Mouse (Mus musculus) liver, adult 2 months (tissue): ENCODE measurements at regions not wholly inside any gene's neighbourhood (a gene's known extent, or its start where the extent isn't known, plus 50 kb on each side); places are given as distances from the start of the nearest gene placed in this dataset.
"Not testable (repeated sequence)": the region's sequence is repeated elsewhere in the genome, so short reads cannot be mapped to it uniquely, and the experiment has no call there.

Experiments
- DNase-seq: peaks from one replicate; pipeline ENCODE4 v3.0.0-alpha.2; 2011; ENCODE audit warnings: low read depth, low spot score; ENCODE audit errors: extremely low read depth
- H3K27ac ChIP-seq: fragments of 200-500 bp; replicated peaks from 2 replicates; pipeline ENCODE4 v1.5.1; 2012; ENCODE audit warnings: low read depth, mild to moderate bottlenecking, control low read depth, inconsistent platforms, low read length; ENCODE audit not compliant: insufficient read depth
- H3K27me3 ChIP-seq: fragments of 200-500 bp; 2 replicates; pipeline ENCODE4 v1.6.1; 2012; ENCODE audit warnings: mild to moderate bottlenecking, moderate library complexity, low read length, inconsistent platforms; ENCODE audit not compliant: control insufficient read depth, insufficient read depth
- H3K36me3 ChIP-seq: fragments of 200-500 bp; 2 replicates; pipeline ENCODE4 v1.6.1; 2012; ENCODE audit warnings: low read length, inconsistent platforms; ENCODE audit not compliant: control insufficient read depth, insufficient read depth
- H3K4me1 ChIP-seq: fragments of 200-500 bp; 2 replicates; pipeline ENCODE4 v1.6.1; 2011; ENCODE audit warnings: low read length; ENCODE audit not compliant: control insufficient read depth, insufficient read depth
- H3K4me3 ChIP-seq: fragments of 200-500 bp; 2 replicates; pipeline ENCODE4 v1.5.1; 2011; ENCODE audit warnings: low read depth, mild to moderate bottlenecking, control low read depth, low read length, moderate library complexity; ENCODE audit not compliant: insufficient read depth
- H3K79me2 ChIP-seq: fragments of 200-500 bp; 2 replicates; pipeline ENCODE4 v1.6.1; 2012; ENCODE audit warnings: inconsistent platforms, mild to moderate bottlenecking, low read length, moderate library complexity; ENCODE audit not compliant: control insufficient read depth, insufficient read depth
- H3K9ac ChIP-seq: fragments of 200-500 bp; 2 replicates; pipeline ENCODE4 v1.6.1; 2012; ENCODE audit warnings: low read depth, mild to moderate bottlenecking, control low read depth, inconsistent platforms, low read length
- CTCF ChIP-seq: fragments of 200-500 bp; IDR thresholded peaks from 2 replicates; pipeline ENCODE4 v1.5.1; 2011; ENCODE audit warnings: low read depth, low read length, control low read depth
- POLR2A ChIP-seq: fragments of 200-500 bp; IDR thresholded peaks from 2 replicates; pipeline ENCODE4 v1.6.1; 2011; ENCODE audit warnings: low read length, control low read depth; ENCODE audit not compliant: insufficient read depth; ENCODE audit errors: extremely low read depth
- WGBS: fragments of 180-500 bp; shearing (Covaris S2); methylation state at CpG from one replicate; pipeline ENCODE4 v1.1.7; 2018; 5-methylcytosine and 5-hydroxymethylcytosine counted together

DNA sequence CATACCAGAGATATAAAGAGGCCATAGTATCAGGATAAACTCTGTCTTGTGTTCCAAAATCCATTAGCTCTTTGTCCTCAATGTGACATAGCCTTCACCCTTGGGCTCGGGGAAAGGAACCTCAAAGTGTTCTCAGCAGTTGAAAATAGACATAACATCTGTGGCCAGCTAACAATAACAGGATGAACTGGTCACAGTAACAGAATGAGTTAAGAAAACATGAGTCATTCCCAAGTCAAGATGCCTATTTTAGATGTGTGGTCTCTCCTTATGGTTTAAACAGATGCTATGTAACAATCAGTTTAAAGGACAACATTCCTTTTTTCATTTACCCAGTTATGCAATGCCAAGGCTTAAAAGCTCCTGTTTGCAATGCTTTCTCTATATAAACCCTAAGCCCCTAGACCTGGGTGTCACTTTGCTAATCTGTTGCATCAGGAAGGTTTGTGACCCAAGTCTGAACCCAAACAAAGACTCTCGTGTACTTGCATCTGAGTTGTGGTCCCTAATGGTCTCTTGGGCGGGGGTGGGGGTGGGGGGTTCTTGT is 920.5 kb upstream of the Dsel start:
- no peak overlapping the region for H3K9ac ChIP-seq
- no peaks in the 10 kb centered on the region for H3K27me3 ChIP-seq
- H3K36me3 ChIP-seq = no peaks in the 10 kb centered on the region
- no peak for DNase-seq
- H3K79me2 ChIP-seq = no peaks in the 10 kb centered on the region
- no peak for TF ChIP-seq CTCF
- no peak for TF ChIP-seq POLR2A
- no peak overlapping the region for H3K4me3 ChIP-seq
- no peaks in the 10 kb centered on the region for H3K4me1 ChIP-seq
- WGBS = 39% methylated on average over 3 of the region's 3 CpGs
- H3K27ac ChIP-seq = no peak overlapping the region

DNA sequence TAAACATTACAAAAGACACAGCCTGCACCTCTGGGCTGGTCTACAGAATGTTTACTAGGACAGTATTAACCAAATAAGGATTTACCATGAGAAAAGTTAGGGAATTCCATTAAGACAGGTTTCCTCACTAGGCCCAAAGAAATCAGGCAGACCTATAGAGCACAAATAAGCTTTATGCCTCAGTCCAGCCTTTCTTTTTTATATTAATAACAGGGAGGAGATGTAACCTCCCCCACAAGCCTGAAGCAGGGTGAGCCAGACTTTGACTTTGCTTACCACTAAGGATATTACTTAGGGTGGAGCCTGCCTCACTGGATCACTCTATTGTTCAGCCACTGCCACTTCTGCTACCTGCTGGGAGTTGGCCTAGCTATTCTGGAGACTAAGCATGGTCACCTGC is 915.1 kb upstream of the Dsel start:
- Histone ChIP-seq H3K4me1 (no peaks in the 10 kb centered on the region), H3K36me3 (no peaks in the 10 kb centered on the region), H3K9ac (no peak overlapping the region), H3K4me3 (no peak overlapping the region), H3K27ac (no peak overlapping the region), H3K27me3 (no peaks in the 10 kb centered on the region), H3K79me2 (no peaks in the 10 kb centered on the region)
- no peak for TF ChIP-seq CTCF
- no peak for TF ChIP-seq POLR2A
- DNase-seq = no peak

GRCm38 (mm10) chr1:112778551-112778950 is 913.8 kb upstream of the Dsel start:
- no peaks in the 10 kb centered on the region for H3K79me2 ChIP-seq
- H3K9ac ChIP-seq = no peak overlapping the region
- no peak for DNase-seq
- no peak overlapping the region for H3K4me3 ChIP-seq
- H3K27me3 ChIP-seq = no peaks in the 10 kb centered on the region
- no peak overlapping the region for H3K27ac ChIP-seq
- WGBS = 71% methylated on average over 1 of the region's 1 CpGs
- no peaks in the 10 kb centered on the region for H3K4me1 ChIP-seq
- no peak for TF ChIP-seq POLR2A
- TF ChIP-seq CTCF = no peak
- H3K36me3 ChIP-seq = no peaks in the 10 kb centered on the region

DNA sequence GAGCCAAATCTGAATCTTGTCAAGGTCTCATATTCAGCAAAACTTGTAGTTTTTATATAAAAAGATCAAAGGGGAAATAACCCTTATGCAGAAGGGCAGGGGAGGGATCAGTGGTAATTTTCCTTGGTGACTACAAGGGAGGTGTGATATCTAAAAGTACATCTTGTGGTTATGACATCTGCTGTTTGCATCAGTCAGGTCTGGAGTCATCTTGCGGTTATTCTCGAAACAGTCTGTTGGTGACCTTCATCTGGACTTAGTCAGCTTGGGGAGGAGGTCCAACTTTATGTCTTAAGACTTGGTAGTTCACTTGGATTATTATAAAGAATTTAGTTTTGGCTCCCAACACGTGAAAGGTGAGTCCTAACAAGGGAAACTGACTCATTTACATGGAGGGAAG is 885.9 kb upstream of the Dsel start:
- WGBS = 59% methylated on average over 3 of the region's 3 CpGs
- not testable (repeated sequence) for H3K4me1 ChIP-seq, H3K27ac ChIP-seq, H3K79me2 ChIP-seq, H3K4me3 ChIP-seq, H3K36me3 ChIP-seq, H3K27me3 ChIP-seq, H3K9ac ChIP-seq, DNase-seq

DNA sequence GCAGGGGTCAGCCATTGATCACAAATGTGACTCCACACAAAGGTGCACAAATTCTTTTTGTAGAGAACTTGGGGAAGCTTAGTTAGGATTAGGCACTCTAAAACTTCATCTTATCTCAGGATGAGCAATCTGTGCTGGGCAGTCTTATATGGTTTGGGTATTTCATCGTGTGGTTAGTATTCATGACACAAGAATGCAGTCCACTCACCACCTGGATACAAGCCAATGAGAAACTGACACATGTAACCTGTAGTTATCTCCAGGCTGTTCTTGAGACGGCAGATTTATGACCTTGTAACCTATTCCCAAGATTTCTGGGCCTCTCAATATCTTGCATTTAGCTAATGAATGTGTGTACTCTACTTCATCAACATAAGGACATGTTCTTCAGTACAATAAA is 883.8 kb upstream of the Dsel start:
- H3K36me3 ChIP-seq = no peaks in the 10 kb centered on the region
- 59% methylated on average over 2 of the region's 2 CpGs for WGBS
- no peaks in the 10 kb centered on the region for H3K79me2 ChIP-seq
- no peak overlapping the region for H3K9ac ChIP-seq
- no peaks in the 10 kb centered on the region for H3K4me1 ChIP-seq
- H3K27ac ChIP-seq = no peak overlapping the region
- TF ChIP-seq CTCF (no peak), POLR2A (no peak)
- H3K27me3 ChIP-seq = no peaks in the 10 kb centered on the region
- no peak for DNase-seq
- no peak overlapping the region for H3K4me3 ChIP-seq

DNA sequence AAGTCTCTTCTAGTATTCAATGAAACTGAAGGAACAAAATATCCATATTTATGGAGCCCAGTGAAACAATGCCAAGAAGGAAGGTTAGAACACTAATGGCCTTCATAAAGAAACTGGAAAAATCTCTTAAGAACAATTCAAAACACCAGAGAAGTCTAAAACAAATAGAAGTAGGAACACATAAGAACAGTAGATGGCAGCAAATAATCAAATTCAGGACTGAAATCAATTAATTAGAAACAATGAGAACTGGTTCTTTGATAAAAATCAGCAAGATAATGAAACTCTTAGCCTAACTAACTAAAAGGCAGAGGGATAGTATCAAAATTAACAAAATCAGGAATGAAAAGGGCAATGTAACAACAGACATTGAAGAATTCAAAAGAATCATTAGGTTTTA is 839.2 kb upstream of the Dsel start:
- no peaks in the 10 kb centered on the region for H3K79me2 ChIP-seq
- H3K9ac ChIP-seq = no peak overlapping the region
- no peak overlapping the region for H3K27ac ChIP-seq
- no peaks in the 10 kb centered on the region for H3K4me1 ChIP-seq
- H3K36me3 ChIP-seq = no peaks in the 10 kb centered on the region
- no peak overlapping the region for H3K4me3 ChIP-seq
- no peak for TF ChIP-seq POLR2A
- TF ChIP-seq CTCF = no peak
- DNase-seq = peak; percentile 19
- H3K27me3 ChIP-seq = no peaks in the 10 kb centered on the region
